Mouse (Mus musculus) small intestine, adult 2 months (tissue): ENCODE results near the gene Hint3. TPM values are rescaled to one million over a fixed set of nuclear protein-coding genes. Genes with fewer than 3 reads are reported as not detected.
"Not testable (repeated sequence)": the region's sequence is repeated elsewhere in the genome, so short reads cannot be mapped to it uniquely, and the experiment has no call there.

Experiments
- H3K27ac ChIP-seq: fragments of 200-500 bp; 2 replicates; pipeline ENCODE4 v1.5.1; 2012; ENCODE audit warnings: low read depth, low read length, control low read depth, inconsistent platforms; ENCODE audit not compliant: insufficient read depth
- H3K27me3 ChIP-seq: fragments of 200-500 bp; 2 replicates; pipeline ENCODE4 v1.6.1; 2012; ENCODE audit warnings: mild to moderate bottlenecking, moderate library complexity, low read length, inconsistent platforms; ENCODE audit not compliant: control insufficient read depth, insufficient read depth
- H3K36me3 ChIP-seq: fragments of 200-500 bp; 2 replicates; pipeline ENCODE4 v1.6.1; 2012; ENCODE audit warnings: mild to moderate bottlenecking, low read length, control low read depth, inconsistent platforms; ENCODE audit not compliant: control insufficient read depth, insufficient read depth
- H3K4me1 ChIP-seq: fragments of 200-500 bp; 2 replicates; pipeline ENCODE4 v1.6.1; 2012; ENCODE audit warnings: low read length, inconsistent platforms, mixed read lengths; ENCODE audit not compliant: control insufficient read depth, insufficient read depth, insufficient read length
- H3K4me3 ChIP-seq: fragments of 200-500 bp; 2 replicates; pipeline ENCODE4 v1.5.1; 2012; ENCODE audit warnings: low read depth, mild to moderate bottlenecking, control low read depth, inconsistent platforms, low read length, moderate library complexity
- CTCF ChIP-seq: fragments of 200-500 bp; IDR thresholded peaks from 2 replicates; pipeline ENCODE4 v1.5.1; 2012; ENCODE audit warnings: low read depth, mild to moderate bottlenecking, control low read depth, inconsistent platforms, low read length, moderate library complexity, mixed read lengths; ENCODE audit not compliant: insufficient replicate concordance, insufficient read length; ENCODE audit errors: extremely low read depth
- POLR2A ChIP-seq: fragments of 200-500 bp; IDR thresholded peaks from 2 replicates; pipeline ENCODE4 v1.6.1; 2012; ENCODE audit warnings: low read depth, mild to moderate bottlenecking, control low read depth, inconsistent platforms, low read length, moderate library complexity
- WGBS: fragments of 180-500 bp; shearing (Covaris S2); methylation state at CpG from one replicate; pipeline ENCODE4 v1.1.7; 2018; 5-methylcytosine and 5-hydroxymethylcytosine counted together
- polyA plus RNA-seq: library from polyadenylated mRNA; depleted of rRNA; stranded (reverse); fragments of >200 nt; gene quantifications from 2 replicates; pipeline ENCODE4 v1.2.3, GENCODE M21; 2012

Hint3 gene
- polyA plus RNA-seq, 1 experiment = 3.5 TPM

DNA sequence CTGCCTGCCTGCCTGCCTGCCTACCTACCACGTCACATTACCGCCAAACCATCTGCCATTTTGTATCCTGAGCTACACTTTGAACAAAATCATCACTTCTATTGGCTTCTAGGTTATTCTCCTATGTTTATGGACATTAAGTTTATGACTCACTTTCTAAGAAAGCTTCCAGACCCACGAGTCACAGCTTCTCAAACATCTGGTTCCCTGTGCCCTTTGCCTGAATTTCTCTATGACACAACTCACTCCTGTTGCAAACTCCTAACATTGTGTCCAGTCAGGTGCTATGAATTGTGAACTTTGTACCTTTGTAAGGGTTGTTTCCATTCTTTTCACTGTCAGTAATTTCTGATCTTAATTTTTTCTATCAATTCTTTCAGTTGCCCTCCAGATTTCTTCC is 8.8 kb upstream of the Hint3 start:
- Histone ChIP-seq H3K4me3 (no peak overlapping the region), H3K36me3 (no peaks in the 10 kb centered on the region), H3K4me1 (no peaks in the 10 kb centered on the region), H3K27ac (peak overlapping the region; percentile 67), H3K27me3 (no peaks in the 10 kb centered on the region)
- WGBS = 78% methylated on average over 3 of the region's 3 CpGs
- TF ChIP-seq CTCF (no peak), POLR2A (no peak)

DNA sequence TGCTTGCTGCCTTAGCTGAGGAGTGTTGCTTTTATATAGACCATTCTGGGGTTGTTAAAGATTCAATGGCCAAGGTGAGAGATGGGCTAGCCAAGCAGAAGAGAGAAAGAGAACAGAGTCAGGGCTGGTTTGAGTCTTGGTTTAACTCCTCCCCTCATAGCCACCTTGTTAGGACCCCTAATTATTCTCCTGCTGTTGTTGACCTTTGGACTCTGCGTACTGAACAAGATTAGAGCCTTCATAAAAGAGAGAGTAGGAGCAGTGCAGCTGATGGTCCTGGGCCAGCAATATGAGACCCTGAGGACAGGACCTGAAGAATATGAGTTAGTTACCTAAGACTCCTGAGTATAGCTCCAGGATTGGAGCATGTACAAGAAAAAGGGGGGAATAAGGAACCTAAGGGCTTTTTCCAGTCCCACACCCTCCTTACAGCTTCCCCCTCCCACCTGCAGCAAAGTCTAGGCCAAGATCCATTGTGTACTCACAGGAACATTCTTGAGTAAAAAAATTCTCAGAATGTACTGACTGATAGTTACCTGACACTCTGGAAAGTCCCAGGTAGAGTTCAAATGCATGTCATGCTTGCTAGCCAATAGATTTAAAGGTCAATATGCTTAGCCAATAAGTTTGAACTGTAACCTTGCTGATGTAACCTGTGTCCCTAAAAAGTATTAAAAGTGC is 7.2 kb upstream of the Hint3 start:
- not testable (repeated sequence) for H3K4me3 ChIP-seq, H3K36me3 ChIP-seq
- 20% methylated on average over 1 of the region's 1 CpGs for whole genome bisulfite sequencing

DNA sequence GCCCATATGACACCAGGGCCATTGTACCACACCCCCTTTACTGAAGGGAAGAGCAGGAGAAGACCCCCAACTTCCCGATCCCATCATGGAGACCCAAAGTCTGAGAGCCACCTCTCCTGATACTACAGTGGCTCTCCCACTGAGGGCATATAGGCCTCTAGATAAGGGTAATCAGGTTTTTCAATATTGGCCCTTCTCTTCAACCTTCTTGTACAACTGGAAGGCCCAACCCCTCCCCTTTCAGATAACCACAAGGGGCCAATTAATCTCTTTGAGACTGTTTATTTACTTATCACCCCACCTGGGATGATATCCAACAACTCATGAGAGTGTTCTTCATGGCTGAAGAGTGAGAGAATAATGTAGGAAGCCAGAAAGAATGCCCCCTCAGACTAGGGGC is 3.3 kb upstream of the Hint3 start:
- H3K4me3 ChIP-seq = no peak overlapping the region
- H3K27ac ChIP-seq = no peak overlapping the region
- no peaks in the 10 kb centered on the region for H3K36me3 ChIP-seq
- H3K4me1 ChIP-seq = no peaks in the 10 kb centered on the region
- H3K27me3 ChIP-seq = no peaks in the 10 kb centered on the region
- WGBS = 58% methylated on average over 1 of the region's 1 CpGs
- TF ChIP-seq POLR2A (no peak), CTCF (no peak)

More for the DNA sequence above, 7.2 kb upstream of the Hint3 start:
- not testable (repeated sequence) for H3K4me1 ChIP-seq, H3K27ac ChIP-seq, H3K27me3 ChIP-seq

DNA sequence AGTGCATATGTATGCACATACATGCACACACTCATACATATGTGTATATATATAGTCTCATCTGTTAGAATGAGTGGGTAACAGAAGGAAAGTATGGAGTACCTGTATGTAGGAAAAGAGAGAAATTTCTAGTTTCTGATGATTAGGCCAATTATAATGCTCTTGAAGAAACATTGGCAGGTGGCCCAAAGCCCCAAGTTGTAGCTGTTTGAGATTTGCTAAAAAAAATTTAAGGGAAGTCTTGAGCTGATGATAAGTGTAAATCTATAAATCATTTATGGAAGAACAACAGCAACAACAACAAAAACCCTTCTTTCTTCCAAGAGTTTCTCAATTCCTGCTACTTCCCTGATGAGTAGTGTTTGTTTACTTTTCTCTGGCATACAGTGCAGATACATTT is 545 bp upstream of the Hint3 start:
- H3K4me1 ChIP-seq = no peaks in the 10 kb centered on the region
- TF ChIP-seq CTCF (no peak), POLR2A (no peak)
- no peak overlapping the region for H3K27ac ChIP-seq
- no peaks in the 10 kb centered on the region for H3K36me3 ChIP-seq
- no peaks in the 10 kb centered on the region for H3K27me3 ChIP-seq
- H3K4me3 ChIP-seq = no peak overlapping the region

DNA sequence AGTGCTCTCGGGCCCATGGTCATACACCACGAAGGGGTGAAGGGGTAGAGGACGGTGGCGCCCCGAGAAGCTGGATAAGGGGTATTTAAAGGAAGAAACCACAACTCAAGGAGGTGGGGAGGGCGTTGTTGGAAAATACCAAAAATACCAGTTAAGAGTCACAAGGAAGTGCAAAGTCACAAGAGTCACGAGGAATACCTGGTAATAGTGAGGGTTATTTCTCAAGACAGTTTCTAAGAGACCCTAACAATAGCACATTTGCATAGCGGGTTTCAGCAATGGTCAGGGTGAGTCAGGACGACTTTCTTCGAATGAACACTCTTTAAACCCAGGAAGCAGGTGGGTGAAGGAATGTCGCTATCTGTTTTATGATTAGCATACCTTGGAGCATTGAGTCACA is 988 bp downstream of the Hint3 start:
- H3K36me3 ChIP-seq, H3K27me3 ChIP-seq, H3K27ac ChIP-seq, H3K4me1 ChIP-seq, H3K4me3 ChIP-seq: not testable (repeated sequence)
- WGBS = 94% methylated on average over 11 of the region's 11 CpGs

DNA sequence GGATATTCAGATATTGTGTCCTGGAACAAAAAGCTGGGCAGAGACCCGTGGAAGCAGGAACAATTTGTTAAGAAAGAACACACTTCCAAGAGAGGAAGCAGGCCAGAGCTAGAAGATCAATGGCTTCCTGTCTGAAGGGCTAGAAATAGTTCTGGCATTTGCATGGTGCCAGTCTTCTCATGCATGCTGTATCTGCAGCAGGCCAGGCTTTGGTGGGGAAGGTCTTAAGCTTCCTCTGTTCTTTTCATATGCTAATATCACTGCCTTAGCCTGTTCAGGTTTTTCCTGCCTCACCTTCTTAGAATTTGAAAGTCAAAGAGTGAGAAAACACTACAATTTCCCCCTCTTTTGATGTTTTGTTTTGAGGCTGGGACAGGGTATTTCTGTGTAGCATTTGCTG is 1.9 kb downstream of the Hint3 start:
- no peak overlapping the region for H3K4me3 ChIP-seq
- H3K36me3 ChIP-seq = no peaks in the 10 kb centered on the region
- H3K27ac ChIP-seq = no peak overlapping the region
- no peaks in the 10 kb centered on the region for H3K27me3 ChIP-seq
- TF ChIP-seq POLR2A (no peak), CTCF (no peak)
- H3K4me1 ChIP-seq = no peaks in the 10 kb centered on the region
- 58% methylated on average over 1 of the region's 1 CpGs for WGBS

DNA sequence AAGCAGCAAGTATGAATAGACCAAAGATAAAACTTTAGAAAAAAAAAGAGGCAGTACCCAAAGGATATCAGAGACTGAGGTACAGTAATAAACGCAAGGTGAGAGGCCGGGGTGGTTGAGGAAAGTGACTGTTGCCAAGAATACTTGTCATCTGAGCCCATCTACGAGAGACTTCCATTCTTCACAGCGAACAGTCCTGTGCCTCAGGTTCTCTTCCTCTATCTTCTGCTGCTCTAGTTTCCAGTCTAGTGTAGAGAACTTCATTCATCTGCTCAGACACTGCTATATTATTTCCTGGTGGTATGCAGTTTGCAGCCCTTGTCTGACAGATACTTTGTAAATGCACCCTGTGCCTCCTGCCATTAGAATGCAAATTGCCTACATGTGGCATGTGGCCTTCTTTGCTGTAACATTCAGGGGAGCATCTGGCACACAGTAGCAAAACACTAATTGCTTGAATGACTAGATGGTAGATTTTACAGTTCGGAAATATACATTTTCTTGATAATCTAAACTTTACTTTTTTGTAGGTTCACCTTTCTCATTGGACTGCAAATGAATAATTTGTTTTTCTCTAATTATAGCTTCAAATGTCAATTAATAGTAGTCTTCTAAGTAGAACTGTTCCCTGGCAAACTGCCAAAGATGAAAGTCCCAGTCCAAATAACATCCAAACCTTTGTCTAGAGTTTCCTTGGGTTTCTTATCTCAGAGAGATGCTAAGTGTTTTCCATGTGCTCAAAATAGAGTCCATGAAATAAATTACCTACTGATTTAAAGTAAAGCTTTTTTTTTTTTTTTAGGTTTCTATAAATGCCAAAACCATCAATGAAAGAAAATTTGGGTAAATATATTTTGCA is 5.0 kb downstream of the Hint3 start:
- WGBS = 33% methylated on average over 5 of the region's 5 CpGs
- TF ChIP-seq POLR2A (no peak), CTCF (no peak)
- H3K4me1 ChIP-seq = no peaks in the 10 kb centered on the region
- no peaks in the 10 kb centered on the region for H3K36me3 ChIP-seq
- H3K27me3 ChIP-seq = no peaks in the 10 kb centered on the region
- no peak overlapping the region for H3K27ac ChIP-seq
- H3K4me3 ChIP-seq = no peak overlapping the region
